Mouse (Mus musculus) left cerebral cortex, postnatal 25 days (tissue): ENCODE measurements at regions not wholly inside any gene's neighbourhood (a gene's known extent, or its start where the extent isn't known, plus 50 kb on each side); places are given as distances from the start of the nearest gene placed in this dataset.
"Not testable (repeated sequence)": the region's sequence is repeated elsewhere in the genome, so short reads cannot be mapped to it uniquely, and the experiment has no call there.

Experiments
- DNase-seq, 2 experiments: peaks; one replicate each; pipeline ENCODE4 v3.0.0; 2022; ENCODE audit warnings: low spot score in 2 of 2, mixed read lengths in 1 of 2
- intact Hi-C: fragments of 180-260 bp; cut with DNase I; formaldehyde crosslinking; loops from one replicate; pipeline ENCODE4 v1.15.1; 2025

DNA sequence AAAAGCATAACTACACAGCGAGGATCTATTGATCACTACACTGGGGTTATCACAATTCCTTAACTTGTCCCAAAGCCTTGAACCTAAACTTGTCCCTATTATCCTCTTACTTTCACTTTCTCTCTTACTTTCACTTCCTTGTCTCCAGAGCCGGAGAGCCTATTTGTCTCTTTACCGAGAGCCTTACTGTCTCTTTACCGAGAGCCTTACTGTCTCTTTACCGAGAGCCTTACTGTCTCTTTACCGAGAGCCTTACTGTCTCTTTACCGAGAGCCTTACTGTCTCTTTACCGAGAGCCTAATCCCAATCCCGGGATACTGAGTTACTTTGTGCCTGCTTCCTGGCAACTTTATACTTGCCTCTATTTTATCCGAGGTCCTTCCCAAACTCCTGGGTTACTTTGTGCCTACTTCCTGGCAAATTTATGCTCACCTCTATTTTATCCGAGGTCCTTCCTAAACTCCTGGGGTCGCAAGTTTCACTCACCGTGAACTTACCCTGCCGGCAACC lies 335.3 kb upstream of the Ccng1 start:
- intact Hi-C loops: not testable (repeated sequence)

GRCm38 (mm10) chr11:41063570-41063969 lies 308.5 kb upstream of the Ccng1 start:
- DNase-seq: no peak
- intact Hi-C loops: no loop called here

More for the DNA sequence above, 335.3 kb upstream of the Ccng1 start:
- peak; percentile 27 to 30 for DNase-seq

GRCm38 (mm10) chr11:41057796-41058195 lies 302.7 kb upstream of the Ccng1 start:
- intact Hi-C loops: no loop called here
- DNase-seq: no peak

GRCm38 (mm10) chr11:41030018-41030417 lies 274.9 kb upstream of the Ccng1 start:
- intact Hi-C loops: no loop called here
- DNase-seq: no peak

DNA sequence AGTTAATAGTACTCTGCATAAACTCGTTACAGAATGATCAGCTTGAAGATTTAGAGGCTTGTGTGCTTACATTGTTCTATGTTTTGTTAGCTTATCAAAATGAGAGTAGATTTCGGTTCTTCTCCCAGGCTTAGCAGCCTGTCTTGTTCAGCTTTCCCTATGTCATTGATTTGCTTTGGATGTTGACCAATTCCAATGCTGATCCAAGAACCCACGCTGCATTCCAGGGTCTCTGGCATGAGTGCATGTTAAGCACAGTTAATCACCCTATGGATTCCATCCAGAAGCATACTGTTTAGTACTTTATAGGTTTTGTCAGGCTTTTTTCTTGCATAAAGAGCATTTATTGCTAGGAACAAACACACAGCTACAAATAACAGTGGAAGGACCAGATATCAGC lies 255.0 kb upstream of the Ccng1 start:
- no peak for DNase-seq
- intact Hi-C loops: loop anchor here (5.0 kb wide), 1 partner anchor 198 kb away; no protein-coding TSS in a partner anchor

DNA sequence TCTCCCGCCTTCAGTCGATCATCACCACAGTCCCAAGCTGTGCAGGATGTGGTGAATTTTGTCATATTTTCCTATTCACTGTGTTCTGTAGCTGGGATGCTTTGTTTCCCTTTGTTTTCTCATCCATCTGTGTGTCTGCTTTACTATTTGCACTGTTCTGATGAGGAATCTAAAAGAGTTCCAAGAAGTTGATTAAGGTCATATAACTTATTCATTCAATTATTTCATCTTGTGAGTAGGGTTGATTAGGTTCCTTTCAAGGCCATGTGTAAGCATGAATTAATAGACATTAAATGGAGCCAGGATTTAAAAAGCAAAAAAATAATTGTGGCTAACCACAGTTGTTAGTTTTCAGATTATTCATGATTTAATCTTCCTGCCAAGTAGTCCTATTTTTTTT lies 217.7 kb upstream of the Ccng1 start:
- intact Hi-C loops: no loop called here
- no peak for DNase-seq

DNA sequence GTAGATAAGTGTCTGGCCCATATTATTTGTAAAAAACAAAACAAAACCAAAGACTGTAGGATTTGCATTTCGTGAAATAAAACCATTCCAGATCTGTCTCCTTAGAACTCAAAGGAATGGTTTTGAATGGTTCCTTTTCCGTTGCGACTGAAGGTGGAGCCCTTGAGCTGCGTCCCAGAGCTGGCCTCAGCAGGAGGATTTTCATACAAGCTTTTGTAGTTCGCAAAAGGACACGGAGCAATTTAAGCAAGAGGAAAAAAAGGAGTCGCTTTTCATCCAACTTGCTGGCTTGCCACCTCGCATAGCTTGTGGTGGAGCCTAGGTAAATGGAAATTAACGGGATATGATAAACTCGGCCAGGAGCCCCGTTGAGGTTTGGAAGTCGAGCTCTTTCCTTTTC lies 172.1 kb upstream of the Ccng1 start:
- peak; percentile 76 to 92 for DNase-seq
- intact Hi-C loops: loop anchor here (2.0 kb wide), 2 partner anchors 1140 to 1252 kb away; no protein-coding TSS in a partner anchor

GRCm38 (mm10) chr11:40891485-40891884 lies 136.4 kb upstream of the Ccng1 start:
- peak in 1 of 2 experiments; percentile 79 for DNase-seq
- intact Hi-C loops: loop anchor here (5.0 to 10.0 kb wide), 2 partner anchors 107 to 1531 kb away; no protein-coding TSS in a partner anchor

DNA sequence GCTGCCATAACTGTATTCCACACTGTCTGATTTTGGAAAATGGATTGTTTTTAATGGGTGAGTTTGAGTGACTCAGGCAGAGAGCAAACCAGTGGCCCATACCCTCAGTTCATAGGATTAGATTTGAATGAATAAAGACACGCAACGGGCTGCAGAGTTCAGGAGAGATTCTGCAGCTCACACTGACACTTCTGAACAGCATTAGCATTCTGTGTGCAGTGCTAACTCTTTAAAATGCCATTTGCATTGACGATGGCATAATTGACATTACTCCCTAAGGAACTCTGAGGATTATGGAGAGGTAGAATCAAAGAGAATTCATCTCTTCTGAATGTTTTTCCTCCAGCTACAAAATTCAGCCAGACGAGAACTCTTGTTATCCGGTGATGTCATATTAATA lies 129.4 kb upstream of the Ccng1 start:
- no peak for DNase-seq
- intact Hi-C loops: no loop called here

DNA sequence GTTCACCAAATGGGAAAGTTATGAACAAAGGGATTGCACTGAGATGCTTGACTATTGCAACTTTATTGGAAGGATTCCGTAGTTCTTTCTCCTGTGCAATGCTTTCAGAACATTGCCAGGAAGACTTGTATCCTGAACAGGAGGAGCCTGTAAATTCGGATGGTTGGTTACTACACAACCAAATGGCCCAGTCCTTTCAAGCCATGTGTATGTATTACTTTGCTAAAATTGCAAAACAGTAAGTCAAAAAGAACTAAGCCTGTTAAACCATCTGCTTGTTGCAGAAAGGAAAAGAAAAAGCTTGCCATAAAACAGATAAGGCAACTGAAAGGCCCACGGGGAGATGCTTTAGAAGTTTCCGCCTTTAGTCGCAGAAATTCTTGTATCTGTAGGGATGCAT lies 124.5 kb upstream of the Ccng1 start:
- DNase-seq: peak in 1 of 2 experiments; percentile 37
- intact Hi-C loops: no loop called here

DNA sequence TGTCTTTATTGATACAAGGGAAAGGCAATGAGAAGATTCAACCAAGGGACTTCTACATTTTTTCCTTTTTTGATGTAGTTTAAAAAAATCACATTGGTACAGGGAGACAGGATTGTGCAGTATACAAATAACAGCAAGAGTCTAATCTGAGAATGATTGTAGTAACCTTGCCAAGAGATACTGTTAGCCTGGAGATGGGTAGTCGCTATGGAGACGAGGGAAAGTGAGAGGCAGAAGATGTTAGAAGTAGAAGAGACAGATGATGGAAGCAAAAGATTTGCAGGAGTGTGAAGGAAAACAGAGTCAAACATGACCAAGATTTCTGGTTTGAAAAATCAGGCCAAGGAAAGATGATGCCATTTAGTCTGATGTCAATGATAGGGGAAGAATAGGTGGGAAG lies 117.9 kb upstream of the Ccng1 start:
- intact Hi-C loops: no loop called here
- DNase-seq: peak in 1 of 2 experiments; percentile 76

DNA sequence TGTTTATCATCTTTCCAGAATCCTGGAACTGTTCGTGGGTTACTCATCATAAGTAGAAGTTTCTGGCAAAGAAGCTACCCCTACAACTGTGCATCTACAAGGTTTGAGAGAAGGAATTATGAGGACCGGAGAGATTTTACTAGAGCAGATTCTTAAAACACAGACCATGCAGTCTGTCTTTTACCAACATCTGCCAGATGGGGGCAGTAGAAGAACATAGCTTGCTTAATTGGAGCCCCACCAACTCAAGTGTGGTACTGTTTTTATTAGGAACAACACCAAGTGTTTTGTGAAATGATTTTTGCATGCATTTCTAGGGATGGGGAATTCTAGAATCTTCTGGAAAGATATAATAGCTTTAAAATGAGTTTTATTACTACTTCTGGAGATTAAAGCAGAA lies 110.6 kb upstream of the Ccng1 start:
- intact Hi-C loops: loop anchor here (10.0 kb wide), 3 partner anchors 81 to 1559 kb away; no protein-coding TSS in a partner anchor
- peak; percentile 82 to 95 for DNase-seq

DNA sequence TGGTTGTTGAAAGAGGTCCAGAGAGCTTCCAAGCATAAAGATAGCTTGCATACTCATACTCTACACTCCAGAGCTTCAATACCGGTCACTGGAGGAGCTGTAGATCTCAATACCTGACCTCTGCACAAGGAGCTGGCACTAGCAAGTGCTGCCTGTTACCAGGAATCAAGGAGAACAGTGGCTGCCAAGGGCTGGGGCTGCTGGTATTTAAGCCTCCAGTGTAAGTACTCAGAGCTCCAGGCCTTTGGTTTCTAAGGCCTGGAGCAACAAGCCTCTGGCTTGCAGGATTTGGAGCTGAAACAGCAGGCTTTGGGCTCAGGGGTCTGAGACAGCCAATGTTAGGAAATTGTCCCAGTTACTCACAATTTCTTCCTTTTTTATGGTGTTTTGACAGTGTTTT lies 96.2 kb upstream of the Ccng1 start:
- intact Hi-C loops: no loop called here
- no peak for DNase-seq

DNA sequence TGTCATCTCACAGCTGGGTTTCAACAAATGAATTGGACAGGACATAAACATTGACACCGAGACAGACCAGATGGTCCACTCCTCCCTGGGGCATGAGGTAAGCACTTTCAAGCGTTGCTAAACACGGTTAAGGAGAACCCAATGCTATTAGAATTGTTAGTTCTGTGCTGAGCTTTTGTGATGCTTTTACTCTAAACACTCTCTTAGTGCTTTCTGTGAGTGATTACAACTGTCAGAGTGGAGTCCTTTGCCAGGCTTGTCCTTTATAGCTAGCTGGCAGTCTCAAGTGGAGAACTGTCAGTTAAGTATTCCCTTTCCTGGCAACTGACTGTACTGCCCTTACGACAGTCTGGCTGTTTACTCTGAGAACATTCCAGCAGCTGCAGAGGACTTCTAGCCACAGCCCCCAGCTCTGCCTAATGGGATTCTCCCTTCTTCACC lies 95.6 kb upstream of the Ccng1 start:
- intact Hi-C loops: no loop called here
- DNase-seq: no peak

DNA sequence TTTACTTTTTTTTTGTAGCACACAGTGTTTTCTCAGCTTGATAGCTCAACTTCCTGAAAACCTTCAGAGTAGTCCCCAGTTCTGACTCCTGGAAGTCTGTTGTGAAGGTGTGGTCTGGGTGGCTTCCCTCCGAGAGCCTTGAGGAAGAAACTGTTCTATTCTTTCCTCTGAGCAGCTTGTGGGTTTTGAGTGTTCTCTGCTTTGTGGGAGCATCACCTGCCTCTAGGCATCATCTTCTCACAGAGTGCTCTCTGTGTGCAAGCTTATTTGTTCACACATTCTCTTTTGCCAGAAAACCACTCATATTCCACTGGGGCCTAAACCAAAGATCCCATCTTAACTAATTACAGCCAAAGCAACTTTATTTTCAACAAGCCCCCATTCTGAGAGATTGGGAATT lies 91.5 kb upstream of the Ccng1 start:
- intact Hi-C loops: no loop called here
- DNase-seq: peak in 1 of 2 experiments; percentile 49

DNA sequence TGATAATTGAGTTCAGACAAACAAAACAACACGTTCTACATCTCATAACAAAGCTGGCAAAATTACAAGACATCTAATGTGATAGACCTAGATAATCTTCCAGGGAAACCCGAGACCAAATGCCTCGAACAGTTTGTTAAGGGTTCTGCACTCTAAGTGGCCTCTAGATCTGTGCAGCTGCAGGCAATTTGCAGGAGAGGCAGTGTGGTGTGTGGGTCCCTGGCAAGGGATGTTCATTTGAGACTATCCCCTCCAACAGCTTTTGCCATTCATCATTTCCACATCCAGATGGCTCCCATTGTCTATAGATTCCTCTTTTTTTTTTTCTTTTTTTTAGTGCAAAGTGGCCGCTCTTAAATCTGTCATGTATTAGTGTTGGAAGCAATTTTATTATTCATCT lies 80.3 kb upstream of the Ccng1 start:
- intact Hi-C loops: no loop called here
- no peak for DNase-seq
